Mouse (Mus musculus) layer of hippocampus, adult 8-10 months (tissue): ENCODE data around the gene Gm3448. TPM values are rescaled to one million over a fixed set of nuclear protein-coding genes. Genes with fewer than 3 reads are reported as not detected.

Experiments
- DNase-seq, 2 experiments: peaks; one replicate each; pipeline ENCODE4 v3.0.0; 2022; ENCODE audit warnings: low spot score in 2 of 2
- total RNA-seq, 4 experiments: library from RNA; stranded (reverse); gene quantifications; 2 replicates each; pipeline ENCODE4 v1.2.4; 2022

Gm3448 gene
- total RNA-seq, 4 experiments from 2014 or later: 7.8 to 10.2 (median 9.7) TPM

GRCm38 (mm10) chr17:14960520-14960919 is 80.8 kb downstream of the Gm3448 start:
- no peak for DNase-seq

- no peak for DNase-seq
Measured at GRCm38 (mm10) chr17:14959979-14960378, 81.4 kb downstream of the Gm3448 start.

GRCm38 (mm10) chr17:14958686-14959327 is 82.5 kb downstream of the Gm3448 start:
- no peak for DNase-seq

- DNase-seq: no peak
Measured at GRCm38 (mm10) chr17:14953452-14953851, 87.9 kb downstream of the Gm3448 start.

GRCm38 (mm10) chr17:14949161-14949827 is 92.0 kb downstream of the Gm3448 start:
- DNase-seq: no peak

Other genes starting within 250 kb of the Gm3448 start
- 1 to 10 TPM; 3.7 to 7.1 (median 5.4) TPM for gene Wdr27, start 98.4 kb downstream of the Gm3448 start, total RNA-seq
- gene 1600012H06Rik, start 98.4 kb downstream of the Gm3448 start, total RNA-seq: 10 to 100 TPM; 11.8 to 17.8 (median 15.4) TPM
- gene Phf10, start 80.3 kb downstream of the Gm3448 start, total RNA-seq: 10 to 100 TPM; 51.9 to 58.2 (median 55.7) TPM
- gene 9030025P20Rik, start 63.1 kb downstream of the Gm3448 start, total RNA-seq: 10 to 100 TPM in 2 of 4 experiments, 1 to 10 TPM in 2; 9.0 to 17.7 (median 12.4) TPM
- 1 to 10 TPM in 1 of 4 experiments, not detected in 3; 1.7 TPM for gene Gm3417, start 62.7 kb downstream of the Gm3448 start, total RNA-seq
- gene Gm3435, start 31.4 kb downstream of the Gm3448 start, total RNA-seq: 1 to 10 TPM; 5.7 to 7.3 (median 7.0) TPM
- gene Ermard, start 329 bp downstream of the Gm3448 start, total RNA-seq: 10 to 100 TPM; 66.0 to 96.3 (median 77.0) TPM
- 1 to 10 TPM in 2 of 4 experiments, under 1 TPM in 1, not detected in 1; 0.89 to 3.0 (median 1.6) TPM for gene Tcte3, start within 50 bp of the Gm3448 start, total RNA-seq